Mouse (Mus musculus) c-Kit-negative CD71-positive TER-119-positive erythroid progenitor cells, embryonic 14.5 days (primary cell): Measurements from ENCODE around the gene Il1f6.
"Not testable (repeated sequence)": the region's sequence is repeated elsewhere in the genome, so short reads cannot be mapped to it uniquely, and the experiment has no call there.

Source experiments
- DNase-seq: peaks from one replicate; pipeline ENCODE4 v3.0.0-alpha.2; 2013; ENCODE audit warnings: low read depth, low spot score

The Il1f6 gene

GRCm38 (mm10) chr2:24215118-24215517 lies at the start of gene Il1f6:
Il1f6 (plus strand) TSS chr2:24215418.
- DNase-seq, result no peak

- not testable (repeated sequence) for DNase-seq
Observed at GRCm38 (mm10) chr2:24181683-24182331, 33.4 kb upstream of the Il1f6 start.

- DNase-seq, result not testable (repeated sequence)
Observed at GRCm38 (mm10) chr2:24182423-24183147, 32.6 kb upstream of the Il1f6 start.

GRCm38 (mm10) chr2:24184092-24184491 lies 31.1 kb upstream of the Il1f6 start:
- DNase-seq, result not testable (repeated sequence)

GRCm38 (mm10) chr2:24186176-24186575 lies 29.0 kb upstream of the Il1f6 start, which contains the start of gene Il1f9:
Il1f9 (plus strand) TSS chr2:24186476.
- no peak for DNase-seq

- no peak for DNase-seq
Observed at GRCm38 (mm10) chr2:24187585-24187984, 27.6 kb upstream of the Il1f6 start.

GRCm38 (mm10) chr2:24188189-24188588 lies 27.0 kb upstream of the Il1f6 start:
- no peak for DNase-seq

- no peak for DNase-seq
Observed at GRCm38 (mm10) chr2:24227191-24227590, 12.0 kb downstream of the Il1f6 start.

- no peak for DNase-seq
Observed at GRCm38 (mm10) chr2:24267503-24267902, 52.3 kb downstream of the Il1f6 start.

GRCm38 (mm10) chr2:24273619-24274018 lies 58.4 kb downstream of the Il1f6 start:
- no peak for DNase-seq

GRCm38 (mm10) chr2:24275146-24275545 lies 59.9 kb downstream of the Il1f6 start:
- DNase-seq, result no peak
